Mouse (Mus musculus) brain, embryonic 18.5 days (tissue): ENCODE measurements at regions not wholly inside any gene's neighbourhood (a gene's known extent, or its start where the extent isn't known, plus 50 kb on each side); places are given as distances from the start of the nearest gene placed in this dataset.

Source experiments
- DNase-seq: peaks from one replicate; pipeline ENCODE4 v3.0.0-alpha.2; 2012; ENCODE audit warnings: low read depth, low spot score

DNA sequence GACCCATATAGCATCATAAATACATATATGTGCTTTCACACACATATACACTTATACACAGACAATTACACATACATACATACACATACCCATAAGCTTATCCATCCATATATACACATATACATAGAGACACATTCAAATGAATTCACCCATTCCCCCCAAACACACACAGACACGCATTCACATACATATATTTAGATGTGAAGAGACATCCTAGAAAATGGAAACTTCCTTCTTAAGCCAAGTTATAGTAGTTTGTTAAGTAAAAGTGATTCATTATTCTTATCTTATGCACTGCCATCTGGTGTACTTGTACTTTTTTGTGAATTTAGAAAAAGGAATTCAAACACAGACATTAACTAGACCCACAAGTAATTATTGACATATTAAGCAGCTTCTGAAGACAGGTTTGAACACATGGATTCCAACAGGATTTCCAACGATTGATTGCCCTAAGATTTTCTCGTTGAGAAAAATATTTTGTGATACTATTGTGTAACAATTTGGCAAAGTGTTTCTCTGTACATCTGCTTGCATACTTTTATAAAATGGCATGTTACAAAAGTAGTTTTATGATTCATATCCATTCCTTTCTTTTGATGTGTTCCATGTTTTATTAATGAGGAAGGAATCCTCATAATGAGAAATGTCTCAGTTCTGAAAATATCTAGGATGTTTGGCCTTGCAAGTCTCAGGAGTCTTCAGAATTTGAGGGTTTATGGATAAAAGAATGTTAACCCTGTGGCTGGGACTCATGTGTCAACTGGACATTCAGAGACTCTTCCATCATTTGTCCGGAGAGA is 1161.5 kb upstream of the Apob start:
- DNase-seq = peak; percentile 37

DNA sequence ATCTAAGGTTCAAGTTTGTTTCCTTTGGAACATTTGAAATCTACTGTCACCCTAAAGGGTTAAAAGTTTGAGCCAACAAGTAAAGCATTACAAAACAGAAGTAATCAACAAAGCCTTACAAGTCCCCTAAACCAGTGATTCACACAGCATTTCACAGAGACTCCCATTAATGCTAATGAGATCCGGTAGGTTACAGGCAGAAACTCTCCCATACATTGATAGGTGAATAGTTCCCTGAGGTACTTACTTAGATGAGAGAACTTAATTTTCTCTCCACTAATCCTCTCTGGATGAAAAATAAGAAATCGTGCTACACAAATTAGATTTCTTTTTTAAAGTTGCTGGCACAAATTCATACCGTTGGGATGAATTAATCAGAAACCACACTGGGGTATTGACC is 1144.5 kb upstream of the Apob start:
- no peak for DNase-seq

DNA sequence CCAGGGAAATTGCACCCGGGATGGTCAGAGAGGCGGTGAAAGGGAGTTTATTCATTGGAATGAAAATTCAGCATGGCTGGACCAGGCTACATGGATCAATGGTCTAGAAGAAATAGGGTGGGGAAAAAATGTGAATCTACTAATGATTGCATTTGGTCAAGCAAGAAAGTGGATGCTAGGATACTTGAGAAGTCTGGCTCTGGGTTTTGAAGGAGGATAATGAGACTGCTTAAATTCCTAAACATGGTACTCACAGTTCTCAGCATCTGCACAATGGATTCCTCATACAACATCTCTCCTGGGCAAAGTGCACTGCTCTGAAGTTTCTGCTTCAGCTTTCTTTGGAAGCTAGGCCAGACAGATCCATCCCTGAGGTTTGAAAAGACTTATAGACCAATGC is 1139.9 kb upstream of the Apob start:
- no peak for DNase-seq

DNA sequence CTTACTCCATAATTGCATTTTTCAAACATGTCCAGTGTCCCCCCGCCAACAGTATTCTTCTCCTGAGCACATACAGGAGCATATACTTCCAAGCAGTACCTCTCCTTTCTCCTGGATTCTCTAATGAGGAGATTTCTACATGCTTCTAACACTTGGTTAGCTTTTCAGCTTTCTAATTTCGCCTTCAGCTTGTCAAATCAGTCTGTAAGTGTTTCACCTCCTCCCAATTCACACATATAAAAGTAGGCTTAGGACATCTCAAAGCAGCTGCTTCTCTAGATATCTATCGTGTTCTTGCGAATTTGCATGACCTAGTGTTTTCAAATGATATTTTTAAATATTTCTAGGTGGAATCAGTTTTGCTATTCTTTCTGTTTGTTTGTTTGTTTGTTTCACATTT is 1129.0 kb upstream of the Apob start:
- no peak for DNase-seq

DNA sequence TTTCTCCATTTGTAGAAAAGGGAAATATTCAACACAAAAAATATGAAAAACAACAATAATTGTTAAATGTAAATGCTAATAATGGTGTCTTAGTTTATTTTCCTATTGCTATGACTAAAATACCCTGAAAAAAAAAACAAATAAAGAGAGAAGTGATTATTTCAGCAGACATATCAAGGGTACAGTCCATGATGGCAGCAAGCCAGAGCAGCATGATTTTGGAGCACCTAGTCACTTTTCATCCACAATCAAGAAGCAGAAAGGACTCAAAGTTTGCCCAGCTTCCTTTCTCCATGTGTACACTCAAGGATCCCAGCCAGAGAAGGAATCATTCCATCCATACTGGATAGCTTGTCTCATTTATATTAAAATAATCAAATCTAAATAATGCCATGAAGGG is 1111.5 kb upstream of the Apob start:
- no peak for DNase-seq
